Mouse (Mus musculus): ENCODE results near the gene Fanca. TPM values are rescaled to one million over a fixed set of nuclear protein-coding genes. Genes with fewer than 3 reads are reported as not detected.

The Fanca gene
- total and polyA plus RNA-seq, 3 experiments = 21.9 to 57.8 (median 39.2) TPM

DNA sequence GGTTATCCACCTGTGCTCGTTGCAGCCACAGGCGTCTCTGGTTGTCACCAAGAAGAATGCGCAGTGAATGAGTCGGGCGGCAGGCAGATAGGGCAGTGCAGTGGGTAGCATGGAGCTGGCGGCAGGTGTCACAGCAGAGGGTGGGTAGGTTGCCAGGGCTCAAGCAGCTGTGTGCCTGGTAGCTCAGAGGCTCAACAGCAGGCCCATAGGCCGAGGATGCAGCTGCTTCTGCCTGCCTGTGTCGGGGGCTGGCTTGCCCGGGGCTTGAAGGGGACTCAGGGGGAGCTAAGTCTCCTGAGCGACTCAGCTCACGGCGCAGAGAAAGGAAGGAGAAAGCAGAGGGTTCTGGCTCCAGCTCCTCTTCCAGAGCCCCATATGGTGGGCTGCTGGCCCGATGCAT, 85.1 kb downstream of the Fanca start:
- dilution Hi-C loops (cut with MboI; ENCODE audit: extremely low pct_ligation_motif_present, extremely low pct_unique_long_range_greater_than_20kb, low sequenced_read_pairs) (no loop called here), in situ Hi-C loops (cut with MboI; ENCODE audit: low pct_ligation_motif_present, low pct_unique_long_range_greater_than_20kb, low sequenced_read_pairs) (no loop called here)
- Histone ChIP-seq H3K4me3 (replicated peaks in 1 of 3; ENCODE audit: low read depth in 2 of 3, low read length in 2 of 3, poor library complexity in 1 of 3) (no peak overlapping the region), H3K36me3 (replicated peaks in 1 of 2; ENCODE audit: control insufficient read depth in 1 of 2, insufficient read depth in 1 of 2, low read length in 1 of 2) (peaks cover 17 to 45% of the 10 kb centered on the region in 2 experiments), H3K4me2 (ENCODE audit: insufficient read depth, low read depth, poor library complexity, severe bottlenecking) (no peak overlapping the region), H3K27me3 (replicated peaks) (no peaks in the 10 kb centered on the region), H3K27ac (ENCODE audit: insufficient read depth, low read depth) (no peak overlapping the region), H3K4me1 (ENCODE audit: control insufficient read depth in 1 of 2, insufficient read depth in 2 of 2) (peaks cover 13 to 17% of the 10 kb centered on the region in 2 experiments), H3K9me3 (replicated peaks; ENCODE audit: low read length) (no peaks in the 10 kb centered on the region), H3K79me2 (replicated peaks; ENCODE audit: control insufficient read depth, extremely low read depth, insufficient read depth, poor library complexity, severe bottlenecking) (no peaks in the 10 kb centered on the region), H3K9ac (ENCODE audit: insufficient read depth, low read depth) (no peak overlapping the region)
- TF ChIP-seq POLR2AphosphoS2 (IDR thresholded peaks at IDR 0.05; ENCODE audit: low read depth, low read length) (no peak), MAZ (IDR thresholded peaks at IDR 0.05; ENCODE audit: low read depth, low read length) (no peak), CTCF (conservative IDR thresholded peaks at IDR 0.05 in 1 of 2, IDR thresholded peaks at IDR 0.05 in 1 of 2; ENCODE audit: low read depth in 2 of 2, low read length in 2 of 2) (no peak), GABPA (IDR thresholded peaks at IDR 0.05; ENCODE audit: insufficient replicate concordance, low read depth, low read length) (no peak), ZNF384 (IDR thresholded peaks at IDR 0.05; ENCODE audit: low read depth, low read length) (no peak), NRF1 (IDR thresholded peaks at IDR 0.05; ENCODE audit: low read depth, low read length) (no peak), MAFK (IDR thresholded peaks at IDR 0.05; ENCODE audit: insufficient replicate concordance, low read length) (no peak)
- DNase-seq (ENCODE audit: extremely low read depth) = no peak

DNA sequence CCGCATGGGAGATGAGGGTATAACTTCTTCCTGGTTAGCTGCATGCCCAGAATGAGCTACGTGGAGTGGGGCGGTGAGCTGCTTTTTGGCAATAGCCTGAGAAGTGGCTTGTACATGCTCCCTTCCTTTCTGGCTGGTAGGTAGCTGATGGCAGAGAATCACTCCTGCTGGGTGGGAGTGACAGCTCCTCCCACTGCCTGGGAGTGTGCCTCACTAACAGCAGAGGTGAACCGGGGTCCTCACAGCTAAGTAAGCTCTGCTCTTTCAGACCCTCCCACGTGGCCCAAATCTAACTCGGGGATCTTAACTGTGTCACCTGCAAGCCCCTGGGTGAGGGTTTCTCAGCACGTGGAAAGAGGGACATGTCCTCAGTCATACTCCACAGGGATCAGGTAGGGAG, 85.8 kb downstream of the Fanca start:
- DNase-seq (ENCODE audit: extremely low read depth) = no peak
- Histone ChIP-seq H3K4me2 (ENCODE audit: insufficient read depth, low read depth, poor library complexity, severe bottlenecking) (no peak overlapping the region), H3K4me3 (replicated peaks in 1 of 3; ENCODE audit: low read depth in 2 of 3, low read length in 2 of 3, poor library complexity in 1 of 3) (no peak overlapping the region), H3K79me2 (replicated peaks; ENCODE audit: control insufficient read depth, extremely low read depth, insufficient read depth, poor library complexity, severe bottlenecking) (no peaks in the 10 kb centered on the region), H3K36me3 (replicated peaks in 1 of 2; ENCODE audit: control insufficient read depth in 1 of 2, insufficient read depth in 1 of 2, low read length in 1 of 2) (peaks cover 22 to 52% of the 10 kb centered on the region in 2 experiments), H3K9me3 (replicated peaks; ENCODE audit: low read length) (no peaks in the 10 kb centered on the region), H3K4me1 (ENCODE audit: control insufficient read depth in 1 of 2, insufficient read depth in 2 of 2) (peaks cover 13 to 17% of the 10 kb centered on the region in 2 experiments), H3K27ac (ENCODE audit: insufficient read depth, low read depth) (no peak overlapping the region), H3K9ac (ENCODE audit: insufficient read depth, low read depth) (no peak overlapping the region), H3K27me3 (replicated peaks) (no peaks in the 10 kb centered on the region)
- in situ Hi-C loops (cut with MboI; ENCODE audit: low pct_ligation_motif_present, low pct_unique_long_range_greater_than_20kb, low sequenced_read_pairs) = no loop called here
- dilution Hi-C loops (cut with MboI; ENCODE audit: extremely low pct_ligation_motif_present, extremely low pct_unique_long_range_greater_than_20kb, low sequenced_read_pairs) = no loop called here
- TF ChIP-seq MEF2A (IDR thresholded peaks at IDR 0.05; ENCODE audit: borderline replicate concordance, low read depth, low read length) (no peak), MAZ (IDR thresholded peaks at IDR 0.05; ENCODE audit: low read depth, low read length) (no peak), TBP (conservative IDR thresholded peaks at IDR 0.05; ENCODE audit: low read depth, low read length) (no peak), BHLHE40 (IDR thresholded peaks at IDR 0.05; ENCODE audit: low read depth, low read length) (no peak), SIN3A (IDR thresholded peaks at IDR 0.05; ENCODE audit: low read length) (no peak), MYC (IDR thresholded peaks at IDR 0.05; ENCODE audit: low read depth, low read length) (no peak), NELFE (IDR thresholded peaks at IDR 0.05; ENCODE audit: low read depth, low read length) (no peak), CHD1 (IDR thresholded peaks at IDR 0.05; ENCODE audit: low read depth, low read length) (no peak), MXI1 (IDR thresholded peaks at IDR 0.05; ENCODE audit: low read depth, low read length) (no peak), RAD21 (IDR thresholded peaks at IDR 0.05; ENCODE audit: low read depth, low read length) (no peak)
